Mouse (Mus musculus) CH12.LX (cell line): ENCODE measurements around the gene Ncoa7. TPM values are rescaled to one million over a fixed set of nuclear protein-coding genes. Genes with fewer than 3 reads are reported as not detected.

Experiments used
- DNase-seq: peaks from one replicate; pipeline ENCODE4 v3.0.0-alpha.2; 2013; ENCODE audit errors: extremely low read depth
- H3K27ac ChIP-seq: 2 replicates; pipeline ENCODE4 v1.5.1; 2012; ENCODE audit warnings: low read depth, mild to moderate bottlenecking, control low read depth, moderate library complexity; ENCODE audit not compliant: insufficient read depth
- H3K27me3 ChIP-seq: replicated peaks from 2 replicates; pipeline ENCODE3; 2012; ENCODE audit warnings: inconsistent platforms
- H3K36me3 ChIP-seq, 2 experiments: replicated peaks in 1 of 2; 2 replicates each; pipeline versions ENCODE3 to v1.6.1; 2012; ENCODE audit warnings: inconsistent platforms in 1 of 2, low read length in 1 of 2, mild to moderate bottlenecking in 1 of 2, mixed read lengths in 1 of 2, moderate library complexity in 1 of 2; ENCODE audit not compliant: control insufficient read depth in 1 of 2, insufficient read depth in 1 of 2
- H3K4me1 ChIP-seq, 2 experiments: 2 replicates each; pipeline ENCODE4 v1.6.1; 2012; ENCODE audit warnings: inconsistent platforms in 1 of 2, moderate library complexity in 1 of 2; ENCODE audit not compliant: insufficient read depth in 2 of 2, control insufficient read depth in 1 of 2
- H3K4me2 ChIP-seq: 2 replicates; pipeline ENCODE4 v1.6.1; 2012; ENCODE audit warnings: low read depth, mild to moderate bottlenecking, control low read depth; ENCODE audit not compliant: poor library complexity, insufficient read depth, severe bottlenecking
- H3K4me3 ChIP-seq, 3 experiments: fragments of 150-350 bp in 1 of 3; sonication (generic) in 1 of 3; replicated peaks in 1 of 3; 2 replicates each; pipeline versions ENCODE3 to v1.5.1; 2011 to 2012; ENCODE audit warnings: low read depth in 2 of 3, low read length in 2 of 3, mild to moderate bottlenecking in 2 of 3, moderate library complexity in 2 of 3, control low read depth in 1 of 3, improper control_type of control experiment in 1 of 3, inconsistent platforms in 1 of 3, mixed read lengths in 1 of 3; ENCODE audit not compliant: poor library complexity in 1 of 3
- H3K79me2 ChIP-seq: replicated peaks from 2 replicates; pipeline ENCODE4 v1.6.1; 2012; ENCODE audit warnings: mild to moderate bottlenecking, moderate library complexity; ENCODE audit not compliant: control insufficient read depth, poor library complexity, insufficient read depth, severe bottlenecking; ENCODE audit errors: extremely low read depth
- H3K9ac ChIP-seq: 2 replicates; pipeline ENCODE4 v1.6.1; 2012; ENCODE audit warnings: low read depth, mild to moderate bottlenecking, control low read depth, moderate library complexity; ENCODE audit not compliant: insufficient read depth
- H3K9me3 ChIP-seq: replicated peaks from 2 replicates; pipeline ENCODE3; 2012; ENCODE audit warnings: low read length, inconsistent platforms, mixed read lengths
- CHD1 ChIP-seq: IDR thresholded peaks from 2 replicates; pipeline ENCODE4 v1.6.1; 2012; ENCODE audit warnings: low read depth, low read length, improper control_type of control experiment, inconsistent platforms
- CHD2 ChIP-seq: IDR thresholded peaks from 2 replicates; pipeline ENCODE4 v1.6.1; 2011; ENCODE audit warnings: low read length, improper control_type of control experiment
- CTCF ChIP-seq, 2 experiments: IDR thresholded peaks in 1 of 2; conservative IDR thresholded peaks in 1 of 2; 2 replicates each; pipeline ENCODE4 v1.5.1; 2011 to 2012; ENCODE audit warnings: low read depth in 2 of 2, low read length in 2 of 2, improper control_type of control experiment in 1 of 2, inconsistent platforms in 1 of 2, mild to moderate bottlenecking in 1 of 2, moderate library complexity in 1 of 2
- ELF1 ChIP-seq: IDR thresholded peaks from 2 replicates; pipeline ENCODE4 v1.6.1; 2014; ENCODE audit warnings: low read depth, mild to moderate bottlenecking, inconsistent platforms, low read length, improper control_type of control experiment
- HCFC1 ChIP-seq: IDR thresholded peaks from 2 replicates; pipeline ENCODE4 v1.6.1; 2012; ENCODE audit warnings: low read depth, mild to moderate bottlenecking, inconsistent platforms, low read length, improper control_type of control experiment
- JUN ChIP-seq: IDR thresholded peaks from 2 replicates; pipeline ENCODE4 v1.6.1; 2011; ENCODE audit warnings: low read depth, mild to moderate bottlenecking, low read length, improper control_type of control experiment, moderate library complexity; ENCODE audit not compliant: insufficient read depth
- MAFK ChIP-seq: IDR thresholded peaks from 2 replicates; pipeline ENCODE4 v1.6.1; 2011; ENCODE audit warnings: low read length, improper control_type of control experiment; ENCODE audit not compliant: insufficient replicate concordance
- MAX ChIP-seq: IDR thresholded peaks from 2 replicates; pipeline ENCODE4 v1.6.1; 2011; ENCODE audit warnings: low read length, improper control_type of control experiment
- MEF2A ChIP-seq: IDR thresholded peaks from 2 replicates; pipeline ENCODE4 v1.6.1; 2014; ENCODE audit warnings: low read depth, mild to moderate bottlenecking, inconsistent platforms, low read length, improper control_type of control experiment, borderline replicate concordance
- MYC ChIP-seq: IDR thresholded peaks from 2 replicates; pipeline ENCODE4 v1.6.1; 2011; ENCODE audit warnings: low read depth, mild to moderate bottlenecking, improper control_type of control experiment, low read length
- NRF1 ChIP-seq: IDR thresholded peaks from 2 replicates; pipeline ENCODE4 v1.6.1; 2014; ENCODE audit warnings: low read depth, mild to moderate bottlenecking, inconsistent platforms, low read length, improper control_type of control experiment, moderate library complexity
- PAX5 ChIP-seq: IDR thresholded peaks from 2 replicates; pipeline ENCODE4 v1.6.1; 2012; ENCODE audit warnings: low read length, inconsistent platforms, mixed read lengths
- POLR2A ChIP-seq: IDR thresholded peaks from 2 replicates; pipeline ENCODE4 v1.6.1; 2011; ENCODE audit warnings: low read depth, mild to moderate bottlenecking, improper control_type of control experiment, low read length
- POLR2AphosphoS2 ChIP-seq: IDR thresholded peaks from 2 replicates; pipeline ENCODE4 v1.6.1; 2011; ENCODE audit warnings: low read depth, low read length, improper control_type of control experiment
- RAD21 ChIP-seq: IDR thresholded peaks from 2 replicates; pipeline ENCODE4 v1.6.1; 2011; ENCODE audit warnings: low read depth, mild to moderate bottlenecking, low read length, improper control_type of control experiment, moderate library complexity
- SIN3A ChIP-seq: IDR thresholded peaks from 2 replicates; pipeline ENCODE4 v1.6.1; 2012; ENCODE audit warnings: low read length, improper control_type of control experiment, inconsistent platforms
- SMC3 ChIP-seq: IDR thresholded peaks from 2 replicates; pipeline ENCODE4 v1.6.1; 2011; ENCODE audit warnings: low read depth, low read length, improper control_type of control experiment
- TBP ChIP-seq: conservative IDR thresholded peaks from 2 replicates; pipeline ENCODE4 v1.6.1; 2011; ENCODE audit warnings: low read depth, low read length, improper control_type of control experiment
- TCF12 ChIP-seq: IDR thresholded peaks from 2 replicates; pipeline ENCODE4 v1.6.1; 2014; ENCODE audit warnings: low read depth, mild to moderate bottlenecking, inconsistent platforms, low read length, improper control_type of control experiment
- UBTF ChIP-seq: IDR thresholded peaks from 2 replicates; pipeline ENCODE4 v1.6.1; 2012; ENCODE audit warnings: low read depth, mild to moderate bottlenecking, inconsistent platforms, low read length, improper control_type of control experiment, moderate library complexity
- ZC3H11A ChIP-seq: IDR thresholded peaks from 2 replicates; pipeline ENCODE4 v1.6.1; 2012; ENCODE audit warnings: low read depth, mild to moderate bottlenecking, inconsistent platforms, low read length, improper control_type of control experiment
- ZMIZ1 ChIP-seq: IDR thresholded peaks from 2 replicates; pipeline ENCODE4 v1.6.1; 2012; ENCODE audit warnings: low read depth, mild to moderate bottlenecking, inconsistent platforms, low read length, improper control_type of control experiment
- dilution Hi-C: fragments of 300-500 bp; cut with MboI; formaldehyde crosslinking; loops from 2 replicates; pipeline ENCODE4 v1.14.3; 2020; ENCODE audit warnings: low sequenced_read_pairs; ENCODE audit not compliant: extremely low pct_unique_long_range_greater_than_20kb, extremely low pct_ligation_motif_present
- in situ Hi-C: fragments of 300-500 bp; cut with MboI; formaldehyde crosslinking; loops from 3 replicates; pipeline ENCODE4 v1.14.3; 2019; ENCODE audit warnings: low sequenced_read_pairs, low pct_ligation_motif_present, low pct_unique_long_range_greater_than_20kb, mixed read lengths
- polyA plus RNA-seq: library from polyadenylated mRNA; unstranded; fragments of >175 nt; gene quantifications from 2 replicates; pipeline ENCODE4 v1.2.1, GENCODE M21; 2012; ENCODE audit warnings: low read depth; ENCODE audit not compliant: insufficient read length
- total RNA-seq, 2 experiments: library from RNA; depleted of rRNA; stranded (reverse); fragments of 300-350 nt in 1 of 2; fragments of >200 nt in 1 of 2; gene quantifications; 2 replicates each; pipeline ENCODE4 v1.2.3; 2012 to 2014

Ncoa7 gene
- total and polyA plus RNA-seq, 3 experiments: 4.7 to 9.2 (median 7.0) TPM

GRCm38 (mm10) chr10:30803587-30804253 is 594 bp upstream of the Ncoa7 start (continued):
- TF ChIP-seq NRF1 (no peak), SIN3A (peak; percentile 62; the same call in 1 of the 2 replicates), CHD1 (no peak), MEF2A (0 out of 2 replicates have a peak, but pooled peaks have one; percentile 25), MAX (no peak; the same call in 1 of the 2 replicates)

- in situ Hi-C loops (loop anchor here (5.0 kb wide), 1 partner anchor 180 kb away; no protein-coding TSS in a partner anchor), dilution Hi-C loops (no loop called here)
- no peaks in the 10 kb centered on the region for H3K27me3 ChIP-seq
- H3K27ac ChIP-seq: no peak overlapping the region
- H3K4me2 ChIP-seq: peak overlapping the region; percentile 54
- peak; percentile 46 for DNase-seq
- H3K9me3 ChIP-seq: no peaks in the 10 kb centered on the region
- H3K79me2 ChIP-seq: 0 out of 2 replicates have a peak, but pooled peaks cover 2% of the 10 kb centered on the region
- H3K9ac ChIP-seq: peak overlapping the region; percentile 28
- H3K4me1 ChIP-seq: peaks cover 0 to 13% of the 10 kb centered on the region in 2 experiments; a peak in 2 of 4 replicates
- TF ChIP-seq POLR2A (no peak), UBTF (no peak), RAD21 (peak; percentile 25), SIN3A (peak; percentile 63; the same call in 1 of the 2 replicates), CHD1 (peak; percentile 53; the same call in 1 of the 2 replicates), CTCF (conservative IDR thresholded peaks at IDR 0.05 in 1 of 2, IDR thresholded peaks at IDR 0.05 in 1 of 2; ENCODE audit: low read depth in 2 of 2, low read length in 2 of 2) (peak in 1 of 2 experiments; percentile 47; a peak in 2 of 4 replicates), ZC3H11A (no peak), JUN (no peak), TBP (no peak), MAFK (no peak), POLR2AphosphoS2 (no peak)
- H3K36me3 ChIP-seq: no peaks in the 10 kb centered on the region
- peak overlapping the region; percentile 61 to 89 (median 81) for H3K4me3 ChIP-seq
These were observed 1.1 kb downstream of the Ncoa7 start for GRCm38 (mm10) chr10:30802033-30802432.

- Histone ChIP-seq H3K36me3 (peaks cover 0 to 6% of the 10 kb centered on the region in 2 experiments), H3K4me1 (peaks cover 0 to 13% of the 10 kb centered on the region in 2 experiments; a peak in 2 of 4 replicates), H3K9ac (no peak overlapping the region)
- in situ Hi-C loops: loop anchor here (5.0 kb wide), 1 partner anchor 178 kb away; no protein-coding TSS in a partner anchor
- TF ChIP-seq CTCF (conservative IDR thresholded peaks at IDR 0.05 in 1 of 2, IDR thresholded peaks at IDR 0.05 in 1 of 2; ENCODE audit: low read depth in 2 of 2, low read length in 2 of 2): no peak
- TF ChIP-seq TBP: no peak
- TF ChIP-seq ZMIZ1: no peak
- TF ChIP-seq HCFC1: no peak
- TF ChIP-seq MYC: no peak
- no peak for TF ChIP-seq SIN3A
- no peak for TF ChIP-seq PAX5
- TF ChIP-seq POLR2AphosphoS2: no peak
- TF ChIP-seq CHD2: no peak
- no peak for TF ChIP-seq TCF12
- no peak for TF ChIP-seq CHD1
- TF ChIP-seq ELF1: no peak
- no peak for TF ChIP-seq POLR2A
- no peak for TF ChIP-seq SMC3
- TF ChIP-seq ZC3H11A: no peak
- TF ChIP-seq, all 38 proteins: peak for 0
- Histone ChIP-seq H3K27me3 (no peaks in the 10 kb centered on the region), H3K27ac (no peak overlapping the region), H3K4me3 (no peak overlapping the region), H3K79me2 (0 out of 2 replicates have a peak, but pooled peaks cover 2% of the 10 kb centered on the region), H3K4me2 (no peak overlapping the region), H3K9me3 (no peaks in the 10 kb centered on the region)
- dilution Hi-C loops: no loop called here
- DNase-seq: no peak
These were observed 3.2 kb downstream of the Ncoa7 start for GRCm38 (mm10) chr10:30799713-30800450.
